Mouse (Mus musculus) lung, adult 2 months (tissue): ENCODE measurements around the gene Garnl3.

Source experiments
- CTCF ChIP-seq: fragments of 200-500 bp; IDR thresholded peaks from 2 replicates; pipeline ENCODE4 v1.5.1; 2011; ENCODE audit warnings: mild to moderate bottlenecking, low read length, control low read depth; ENCODE audit not compliant: insufficient read depth
- POLR2A ChIP-seq: fragments of 200-500 bp; IDR thresholded peaks from 2 replicates; pipeline ENCODE4 v1.6.1; 2011; ENCODE audit warnings: low read depth, mild to moderate bottlenecking, control low read depth, low read length, borderline replicate concordance; ENCODE audit errors: extremely low read depth

DNA sequence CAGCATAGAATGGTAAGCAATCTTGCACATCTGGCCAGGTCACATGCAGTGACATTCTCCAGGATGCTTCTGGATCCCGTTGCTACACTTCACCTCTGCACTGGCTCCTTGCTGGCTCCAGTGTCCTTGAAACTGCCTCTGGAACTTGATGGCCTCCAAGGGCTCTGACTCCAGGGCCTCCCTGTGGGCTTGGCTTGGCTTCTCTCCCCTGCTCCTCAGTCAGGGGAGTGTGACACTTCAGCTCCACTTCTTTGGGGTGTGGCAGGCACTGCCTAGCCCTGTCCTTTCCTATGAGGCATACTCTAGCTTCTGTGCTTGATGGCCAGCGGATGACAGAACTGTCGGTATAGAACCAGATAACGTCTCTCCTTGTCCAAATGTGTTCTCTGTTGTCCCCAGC, 15.5 kb upstream of the Garnl3 start:
- no peak for TF ChIP-seq CTCF
- no peak for TF ChIP-seq POLR2A
